Mouse (Mus musculus): ENCODE data around the gene Pfdn5.

Gene Pfdn5

GRCm38 (mm10) chr15:102335254-102335653 lies 9.3 kb downstream of the Pfdn5 start:
- no peak for DNase-seq (ENCODE audit: low read depth, low spot score)

GRCm38 (mm10) chr15:102335925-102336324 lies 10.0 kb downstream of the Pfdn5 start:
- peak; percentile 56 for DNase-seq (ENCODE audit: low read depth, low spot score)

GRCm38 (mm10) chr15:102336946-102337345 lies 11.0 kb downstream of the Pfdn5 start:
- DNase-seq (ENCODE audit: low read depth, low spot score), result no peak

GRCm38 (mm10) chr15:102339612-102340011 lies 13.7 kb downstream of the Pfdn5 start:
- DNase-seq (ENCODE audit: low read depth, low spot score), result no peak

GRCm38 (mm10) chr15:102341580-102341979 lies 15.7 kb downstream of the Pfdn5 start:
- peak; percentile 82 for DNase-seq (ENCODE audit: low read depth, low spot score)

- DNase-seq (ENCODE audit: low read depth, low spot score), result no peak
Observed at GRCm38 (mm10) chr15:102344490-102344889, 18.6 kb downstream of the Pfdn5 start.

- DNase-seq (ENCODE audit: low read depth, low spot score), result no peak
Observed at GRCm38 (mm10) chr15:102346444-102346843, 20.5 kb downstream of the Pfdn5 start.

- peak; percentile 98 for DNase-seq (ENCODE audit: low read depth, low spot score)
Observed at GRCm38 (mm10) chr15:102350138-102350941, 24.4 kb downstream of the Pfdn5 start, which contains the start of gene Aaas. Gene Aaas, minus strand, starts transcription at chr15:102350771.

GRCm38 (mm10) chr15:102350942-102351291 lies 25.0 kb downstream of the Pfdn5 start:
- no peak for DNase-seq (ENCODE audit: low read depth, low spot score)

- peak; percentile 25 for DNase-seq (ENCODE audit: low read depth, low spot score)
Observed at GRCm38 (mm10) chr15:102352177-102352576, 26.3 kb downstream of the Pfdn5 start.

GRCm38 (mm10) chr15:102353986-102354385 lies 28.1 kb downstream of the Pfdn5 start:
- DNase-seq (ENCODE audit: low read depth, low spot score), result no peak

GRCm38 (mm10) chr15:102355134-102355870 lies 29.4 kb downstream of the Pfdn5 start:
- peak; percentile 44 for DNase-seq (ENCODE audit: low read depth, low spot score)

GRCm38 (mm10) chr15:102355871-102356441 lies 30.0 kb downstream of the Pfdn5 start:
- DNase-seq (ENCODE audit: low read depth, low spot score), result peak; percentile 27

- no peak for DNase-seq (ENCODE audit: low read depth, low spot score)
Observed at GRCm38 (mm10) chr15:102356501-102357325, 30.8 kb downstream of the Pfdn5 start.

- no peak for DNase-seq (ENCODE audit: low read depth, low spot score)
Observed at GRCm38 (mm10) chr15:102358126-102358525, 32.2 kb downstream of the Pfdn5 start.

- no peak for DNase-seq (ENCODE audit: low read depth, low spot score)
Observed at GRCm38 (mm10) chr15:102358834-102359233, 32.9 kb downstream of the Pfdn5 start.

GRCm38 (mm10) chr15:102362648-102363047 lies 36.7 kb downstream of the Pfdn5 start:
- DNase-seq (ENCODE audit: low read depth, low spot score), result no peak

GRCm38 (mm10) chr15:102364678-102365077 lies 38.8 kb downstream of the Pfdn5 start:
- no peak for DNase-seq (ENCODE audit: low read depth, low spot score)

GRCm38 (mm10) chr15:102366238-102366637 lies 40.3 kb downstream of the Pfdn5 start:
- DNase-seq (ENCODE audit: low read depth, low spot score), result no peak

- no peak for DNase-seq (ENCODE audit: low read depth, low spot score)
Observed at GRCm38 (mm10) chr15:102366733-102367344, 40.9 kb downstream of the Pfdn5 start, which contains the start of gene Sp7. Gene Sp7, minus strand, starts transcription at chr15:102367182.

- DNase-seq (ENCODE audit: low read depth, low spot score), result no peak
Observed at GRCm38 (mm10) chr15:102369972-102370371, 44.1 kb downstream of the Pfdn5 start.
